Mouse (Mus musculus) liver, postnatal 0 days (tissue): Measurements from ENCODE around the gene Cacng2. TPM values are rescaled to one million over a fixed set of nuclear protein-coding genes. Genes with fewer than 3 reads are reported as not detected.

ENCODE experiments used
- ATAC-seq: fragments of 200-750 bp; cut with Nextera tagmentation; 2 replicates; pipeline ENCODE4 v1.8.0; 2017; ENCODE audit warnings: mild to moderate bottlenecking, moderate library complexity
- DNase-seq: peaks from one replicate; pipeline ENCODE4 v3.0.0-alpha.2; 2016
- H3K27ac ChIP-seq: fragments of 300-500 bp; sonication (generic); 2 replicates; pipeline ENCODE4 v1.5.1; 2014; ENCODE audit warnings: antibody characterized with exemption, moderate library complexity, mild to moderate bottlenecking, low read depth
- H3K27me3 ChIP-seq: fragments of 300-500 bp; sonication (generic); 2 replicates; pipeline ENCODE4 v1.6.1; 2014; ENCODE audit warnings: low read length, control low read depth, mixed read lengths; ENCODE audit not compliant: insufficient read depth
- H3K36me3 ChIP-seq: fragments of 300-500 bp; sonication (generic); replicated peaks from 2 replicates; pipeline ENCODE4 v1.6.1; 2014; ENCODE audit warnings: mild to moderate bottlenecking, control low read depth, low read length, moderate library complexity, mixed read lengths; ENCODE audit not compliant: insufficient read depth
- H3K4me1 ChIP-seq: fragments of 300-500 bp; sonication (generic); 2 replicates; pipeline ENCODE4 v1.6.1; 2014; ENCODE audit warnings: antibody characterized with exemption, mild to moderate bottlenecking, control low read depth; ENCODE audit not compliant: insufficient read depth
- H3K4me2 ChIP-seq: fragments of 300-500 bp; sonication (generic); 2 replicates; pipeline ENCODE4 v1.6.1; 2014; ENCODE audit warnings: low read depth, mild to moderate bottlenecking, low read length, moderate library complexity, mixed read lengths
- H3K4me3 ChIP-seq: fragments of 300-500 bp; sonication (generic); 2 replicates; pipeline ENCODE4 v1.5.1; 2014; ENCODE audit warnings: low read depth, low read length
- H3K9ac ChIP-seq: fragments of 300-500 bp; sonication (generic); replicated peaks from 2 replicates; pipeline ENCODE4 v1.6.1; 2014; ENCODE audit warnings: mild to moderate bottlenecking, moderate library complexity
- H3K9me3 ChIP-seq: fragments of 300-500 bp; sonication (generic); 2 replicates; pipeline ENCODE4 v1.6.1; 2016; ENCODE audit warnings: mild to moderate bottlenecking, control low read depth, low read length, mixed read lengths
- CTCF ChIP-seq: sonication (generic); IDR thresholded peaks from 2 replicates; pipeline ENCODE4 v1.5.1; 2016; ENCODE audit warnings: antibody characterized with exemption, low read depth
- EP300 ChIP-seq: IDR thresholded peaks from 2 replicates; pipeline ENCODE4 v1.6.1; 2016; ENCODE audit warnings: antibody characterized with exemption, low read depth, mild to moderate bottlenecking
- WGBS: fragments of 180-500 bp; shearing (Covaris S2); extraction: QIAGEN DNeasy Blood & Tissue Kit; methylation state at CpG from one replicate; pipeline ENCODE4 v1.1.7; 2014; ENCODE audit not compliant: insufficient replicate concordance; 5-methylcytosine and 5-hydroxymethylcytosine counted together
- polyA plus RNA-seq: library from polyadenylated mRNA; unstranded; fragments of >200 nt; fragmentation: Nextera tagmentation; extraction: Ambion mirVana; gene quantifications from 2 replicates; pipeline ENCODE4 v1.2.1, GENCODE M21; 2015

Gene Cacng2
- polyA plus RNA-seq, 1 experiment from 2014 or later = not detected

DNA sequence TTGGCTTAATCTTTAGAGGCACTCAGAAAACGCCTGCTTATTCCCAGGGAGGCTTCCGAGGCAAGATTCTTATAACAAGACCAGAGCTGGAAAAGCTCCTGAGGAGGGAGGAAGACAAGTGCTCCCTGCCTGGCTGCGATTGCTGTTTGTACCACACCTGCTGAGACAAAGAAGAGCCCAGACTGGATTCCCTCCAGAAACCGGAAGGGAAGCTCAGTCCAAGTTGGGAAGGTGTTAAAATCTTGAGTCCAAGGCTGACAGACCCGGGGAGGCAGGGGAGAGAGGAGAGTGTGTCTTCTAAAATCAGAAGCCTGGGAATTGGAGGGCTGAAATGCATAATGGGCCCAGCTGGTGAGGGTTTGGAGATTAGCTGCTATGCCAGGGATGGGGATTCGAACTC is 55.5 kb downstream of the Cacng2 start:
- H3K4me1 ChIP-seq = no peaks in the 10 kb centered on the region
- ATAC-seq (no peak), DNase-seq (no peak)
- no peak overlapping the region for H3K4me2 ChIP-seq
- WGBS = 43% methylated on average over 6 of the region's 6 CpGs
- TF ChIP-seq EP300 (no peak), CTCF (no peak)
- H3K27me3 ChIP-seq = no peaks in the 10 kb centered on the region
- no peak overlapping the region for H3K27ac ChIP-seq
- H3K4me3 ChIP-seq = no peak overlapping the region
- no peak overlapping the region for H3K9ac ChIP-seq
- no peaks in the 10 kb centered on the region for H3K9me3 ChIP-seq
- no peaks in the 10 kb centered on the region for H3K36me3 ChIP-seq

DNA sequence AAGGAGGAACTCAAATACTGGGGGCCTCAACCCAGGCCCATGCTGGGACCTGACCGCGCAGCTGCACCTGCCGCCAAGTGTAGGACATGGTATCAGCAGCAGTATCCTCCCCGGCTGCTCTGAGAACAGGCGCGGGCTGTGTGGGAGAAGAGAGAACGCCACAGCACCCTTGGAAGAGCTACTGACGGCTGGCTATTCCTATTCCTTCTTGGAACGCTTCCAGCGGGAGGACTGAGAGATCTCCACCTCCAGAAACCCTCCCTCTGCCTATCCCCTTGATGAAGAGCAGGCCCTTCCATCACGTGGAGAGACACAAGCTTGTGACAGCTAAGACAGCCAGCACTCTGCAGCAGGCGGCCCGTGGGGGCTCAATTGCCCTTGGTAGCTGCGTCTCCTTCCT is 57.4 kb downstream of the Cacng2 start:
- H3K9ac ChIP-seq = no peak overlapping the region
- no peak overlapping the region for H3K4me3 ChIP-seq
- no peaks in the 10 kb centered on the region for H3K36me3 ChIP-seq
- H3K9me3 ChIP-seq = no peaks in the 10 kb centered on the region
- TF ChIP-seq EP300 = no peak
- no peak for TF ChIP-seq CTCF
- no peak overlapping the region for H3K27ac ChIP-seq
- DNase-seq = no peak
- H3K4me1 ChIP-seq = no peaks in the 10 kb centered on the region
- no peaks in the 10 kb centered on the region for H3K27me3 ChIP-seq
- 59% methylated on average over 14 of the region's 14 CpGs for WGBS
- ATAC-seq = no peak
- H3K4me2 ChIP-seq = no peak overlapping the region

DNA sequence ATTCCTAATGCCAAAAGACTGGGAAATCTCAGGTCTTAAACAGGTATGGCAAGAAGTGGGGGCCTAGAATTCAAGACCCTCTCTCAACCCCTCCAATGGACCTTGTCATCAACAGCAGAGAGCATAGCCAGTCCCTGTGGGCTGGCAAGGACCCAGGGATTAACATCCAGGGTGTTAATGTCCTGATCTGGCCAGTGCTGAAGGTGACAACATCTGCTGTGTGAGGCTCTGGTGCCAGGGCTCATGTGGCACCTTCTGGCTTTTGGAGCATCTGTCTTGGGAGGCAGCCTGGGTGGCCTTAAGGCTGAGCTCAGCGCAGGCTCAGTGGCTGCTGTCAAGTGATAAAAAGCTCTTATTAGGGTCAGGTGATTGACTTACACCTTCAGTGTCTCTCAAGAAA is 62.9 kb downstream of the Cacng2 start:
- no peaks in the 10 kb centered on the region for H3K9me3 ChIP-seq
- H3K9ac ChIP-seq = no peak overlapping the region
- WGBS = 68% methylated on average over 1 of the region's 1 CpGs
- H3K36me3 ChIP-seq = no peaks in the 10 kb centered on the region
- no peak overlapping the region for H3K4me3 ChIP-seq
- no peak overlapping the region for H3K4me2 ChIP-seq
- H3K4me1 ChIP-seq = no peaks in the 10 kb centered on the region
- H3K27me3 ChIP-seq = no peaks in the 10 kb centered on the region
- no peak for ATAC-seq
- TF ChIP-seq EP300 (no peak), CTCF (no peak)
- no peak for DNase-seq
- H3K27ac ChIP-seq = no peak overlapping the region

DNA sequence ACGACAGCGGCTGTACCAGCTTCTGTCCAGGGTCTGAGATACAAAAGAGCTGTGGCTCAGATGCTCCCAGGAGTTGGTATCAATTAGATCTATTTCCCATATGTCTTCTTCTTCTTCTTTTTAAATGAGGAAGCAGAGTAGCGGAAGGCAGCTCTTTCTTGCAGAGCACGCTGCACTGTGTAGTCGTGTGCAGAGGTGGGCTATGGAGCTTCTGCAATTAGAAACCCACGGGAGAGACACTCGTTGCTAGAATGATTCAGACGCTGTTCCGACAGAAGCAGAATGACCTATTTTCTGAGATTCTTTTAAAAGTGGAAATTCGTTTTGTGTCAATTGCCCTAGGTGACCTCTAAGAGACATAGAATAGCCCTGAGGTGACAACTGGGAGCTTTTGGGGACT is 69.1 kb downstream of the Cacng2 start:
- H3K27ac ChIP-seq = no peak overlapping the region
- H3K36me3 ChIP-seq = no peaks in the 10 kb centered on the region
- H3K9ac ChIP-seq = no peak overlapping the region
- H3K4me2 ChIP-seq = no peak overlapping the region
- 68% methylated on average over 10 of the region's 10 CpGs for WGBS
- ATAC-seq (no peak), DNase-seq (no peak)
- no peaks in the 10 kb centered on the region for H3K9me3 ChIP-seq
- H3K4me3 ChIP-seq = no peak overlapping the region
- no peaks in the 10 kb centered on the region for H3K4me1 ChIP-seq
- H3K27me3 ChIP-seq = no peaks in the 10 kb centered on the region
- TF ChIP-seq CTCF (no peak), EP300 (no peak)

DNA sequence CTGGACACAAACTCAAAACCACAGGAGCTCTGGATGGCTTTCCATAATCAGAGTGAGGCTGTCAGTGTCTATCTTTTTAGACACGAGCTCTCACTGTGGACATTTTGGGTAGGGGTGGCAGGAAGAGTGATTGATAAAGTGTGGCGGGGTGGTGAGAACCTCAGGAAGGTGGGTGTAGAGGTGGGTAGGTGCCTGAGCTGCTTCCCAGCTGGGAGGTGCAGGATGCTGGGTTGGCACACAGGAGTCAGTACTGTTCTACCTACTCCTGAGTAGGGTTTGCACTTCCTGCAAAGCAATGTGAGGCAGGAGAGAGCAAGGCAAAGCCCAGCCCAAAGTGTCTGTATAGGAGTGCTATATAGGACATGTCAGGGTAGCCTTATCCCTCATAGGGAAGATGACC is 69.9 kb downstream of the Cacng2 start:
- no peak overlapping the region for H3K4me2 ChIP-seq
- TF ChIP-seq CTCF = no peak
- no peak for TF ChIP-seq EP300
- no peak overlapping the region for H3K27ac ChIP-seq
- no peak for DNase-seq
- WGBS = 65% methylated on average over 2 of the region's 2 CpGs
- H3K9ac ChIP-seq = no peak overlapping the region
- no peaks in the 10 kb centered on the region for H3K27me3 ChIP-seq
- no peaks in the 10 kb centered on the region for H3K4me1 ChIP-seq
- H3K36me3 ChIP-seq = no peaks in the 10 kb centered on the region
- no peak overlapping the region for H3K4me3 ChIP-seq
- no peaks in the 10 kb centered on the region for H3K9me3 ChIP-seq
- no peak for ATAC-seq

DNA sequence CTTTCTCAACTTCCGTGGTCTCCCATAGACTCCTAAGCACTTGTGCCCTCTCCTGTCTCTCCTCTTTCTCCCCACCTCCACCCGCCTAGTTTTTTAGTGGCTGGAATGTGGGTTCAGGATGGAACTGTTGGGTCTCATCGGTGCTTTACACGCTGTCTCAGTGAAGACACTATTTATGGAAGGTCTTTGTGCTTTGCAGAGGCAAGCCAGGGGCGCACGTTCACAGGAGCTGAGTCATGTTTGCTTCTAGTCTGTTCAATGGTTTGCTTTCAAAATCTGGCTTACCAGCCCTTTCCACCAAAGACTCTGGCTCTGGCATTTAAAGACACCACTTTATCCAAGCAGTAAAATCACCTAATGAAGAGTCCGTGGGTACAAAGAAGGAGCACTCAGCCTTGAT is 74.0 kb downstream of the Cacng2 start:
- TF ChIP-seq CTCF (no peak), EP300 (no peak)
- Histone ChIP-seq H3K9me3 (no peaks in the 10 kb centered on the region), H3K27me3 (no peaks in the 10 kb centered on the region), H3K4me1 (no peaks in the 10 kb centered on the region), H3K4me3 (no peak overlapping the region), H3K9ac (no peak overlapping the region), H3K36me3 (no peaks in the 10 kb centered on the region), H3K4me2 (no peak overlapping the region), H3K27ac (no peak overlapping the region)
- DNase-seq = no peak
- WGBS = 54% methylated on average over 7 of the region's 7 CpGs
- no peak for ATAC-seq

DNA sequence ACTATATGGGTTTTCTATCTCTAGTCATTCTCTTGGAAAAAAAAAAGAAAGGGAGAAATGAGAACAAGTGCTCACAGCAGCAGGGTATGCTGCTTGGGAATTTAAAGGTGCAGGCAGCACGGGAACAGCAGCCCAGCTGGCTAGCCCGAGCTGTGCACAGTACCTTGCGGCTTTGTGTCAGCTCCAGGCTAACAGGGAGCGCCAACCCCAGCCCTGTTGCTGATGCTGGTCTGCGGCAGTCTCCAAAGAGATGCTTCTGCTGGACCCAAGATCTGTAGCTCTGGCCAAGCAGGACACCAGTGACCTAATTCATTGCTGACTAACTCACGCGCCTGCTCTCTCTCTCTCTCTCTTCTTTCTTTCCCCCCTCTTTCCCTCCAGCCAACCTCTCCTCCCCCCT is 74.5 kb downstream of the Cacng2 start:
- H3K27ac ChIP-seq = no peak overlapping the region
- no peaks in the 10 kb centered on the region for H3K36me3 ChIP-seq
- no peak overlapping the region for H3K4me3 ChIP-seq
- ATAC-seq = no peak
- H3K9ac ChIP-seq = no peak overlapping the region
- H3K4me1 ChIP-seq = no peaks in the 10 kb centered on the region
- H3K27me3 ChIP-seq = no peaks in the 10 kb centered on the region
- H3K9me3 ChIP-seq = no peaks in the 10 kb centered on the region
- no peak overlapping the region for H3K4me2 ChIP-seq
- no peak for DNase-seq
- TF ChIP-seq EP300 = no peak
- TF ChIP-seq CTCF = no peak
- 66% methylated on average over 7 of the region's 7 CpGs for WGBS
